Mouse (Mus musculus): ENCODE results near the gene Cog5. TPM values are rescaled to one million over a fixed set of nuclear protein-coding genes. Genes with fewer than 3 reads are reported as not detected.

Cog5 gene
- total RNA-seq, 2 experiments from 2014 or later: 29.2 to 31.7 TPM

DNA sequence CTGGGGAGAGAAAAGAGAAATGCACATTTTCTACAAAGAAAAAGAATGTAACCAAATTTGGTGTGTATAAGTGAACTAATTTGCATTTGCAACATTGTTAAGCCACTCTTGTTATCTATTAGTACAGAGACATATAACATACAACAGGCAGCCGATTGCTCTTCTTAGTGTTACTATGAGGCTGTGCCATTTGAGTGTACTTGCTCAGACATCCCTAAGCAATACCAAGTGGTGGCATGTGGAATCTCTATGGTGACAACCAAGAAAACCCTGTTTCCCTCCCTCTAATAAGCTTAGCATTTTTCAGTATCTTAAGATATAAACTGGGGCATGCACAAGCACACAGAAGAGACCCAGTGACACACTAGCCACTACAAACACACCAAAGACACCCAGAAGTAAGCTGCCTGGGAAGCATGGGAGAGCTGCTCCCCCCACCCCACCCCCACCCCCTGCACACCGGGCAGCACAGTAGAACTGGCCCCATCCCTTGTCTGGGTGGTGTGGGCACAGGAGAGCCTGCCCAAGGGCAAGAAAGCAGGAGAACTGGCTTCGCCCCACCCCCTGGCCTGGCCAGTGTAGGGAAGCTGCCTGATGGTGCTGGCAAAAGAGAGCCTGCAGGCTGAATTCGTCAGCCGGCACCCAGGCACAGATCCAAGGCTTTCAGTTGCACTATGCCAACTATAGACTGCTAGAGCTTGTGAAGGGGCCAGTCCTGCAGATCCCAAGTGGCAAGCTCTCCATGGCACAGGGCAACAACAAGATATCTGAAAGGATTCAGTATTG, 194.2 kb downstream of the Cog5 start:
- intact Hi-C loops (cut with DNase I): loop anchor here (5.0 kb wide), 1 partner anchor 78 kb away; no protein-coding TSS in a partner anchor
- Histone ChIP-seq H3K4me3 (no peak overlapping the region), H3K27ac (peak overlapping the region; percentile 64)
- TF ChIP-seq CTCF (IDR thresholded peaks at IDR 0.05): no peak
- peak; percentile 87 for DNase-seq

DNA sequence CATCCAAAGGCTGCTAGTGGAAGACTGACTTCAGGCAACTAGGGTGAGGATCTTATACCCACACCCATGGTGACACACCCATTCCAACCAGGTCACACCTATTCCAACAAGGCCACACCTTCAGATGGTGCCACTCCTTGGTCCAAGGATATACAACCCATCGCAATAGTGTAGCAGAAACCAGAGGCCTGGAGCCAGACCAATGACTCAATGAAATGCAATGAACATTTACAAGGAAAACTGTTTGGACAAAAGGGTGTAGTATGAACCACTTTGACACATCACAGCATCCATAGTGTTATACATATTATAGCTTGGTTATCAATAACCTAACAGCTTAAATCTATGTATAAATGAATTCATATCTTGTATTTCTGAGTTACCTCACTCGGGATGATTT, 194.9 kb downstream of the Cog5 start:
- H3K27ac ChIP-seq: no peak overlapping the region
- no peak overlapping the region for H3K4me3 ChIP-seq
- no peak for TF ChIP-seq CTCF (IDR thresholded peaks at IDR 0.05)
- no peak for DNase-seq
- intact Hi-C loops (cut with DNase I): loop anchor here (5.0 kb wide), 1 partner anchor 78 kb away; no protein-coding TSS in a partner anchor

DNA sequence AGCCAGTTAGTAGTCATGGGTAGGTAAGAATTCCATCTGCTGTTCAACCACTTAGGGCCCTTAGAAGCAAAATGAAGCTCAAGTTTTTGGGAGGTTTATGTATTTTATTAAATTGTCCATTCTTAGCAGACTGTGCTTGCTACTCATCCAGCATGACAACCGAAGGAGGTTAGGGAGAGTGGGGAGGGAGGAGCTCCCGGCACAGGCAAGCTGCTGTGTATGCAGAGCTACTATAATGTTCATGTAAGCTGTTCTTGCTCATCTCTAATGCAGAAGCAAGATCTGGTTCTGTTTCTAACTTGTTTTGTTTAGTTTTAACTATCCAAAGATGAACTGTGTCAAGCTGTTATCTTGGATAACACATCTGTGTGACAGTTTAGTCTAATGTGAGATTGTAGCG, 199.4 kb downstream of the Cog5 start:
- TF ChIP-seq CTCF (IDR thresholded peaks at IDR 0.05): no peak
- H3K27ac ChIP-seq: no peak overlapping the region
- intact Hi-C loops (cut with DNase I): no loop called here
- no peak for DNase-seq
- H3K4me3 ChIP-seq: no peak overlapping the region

DNA sequence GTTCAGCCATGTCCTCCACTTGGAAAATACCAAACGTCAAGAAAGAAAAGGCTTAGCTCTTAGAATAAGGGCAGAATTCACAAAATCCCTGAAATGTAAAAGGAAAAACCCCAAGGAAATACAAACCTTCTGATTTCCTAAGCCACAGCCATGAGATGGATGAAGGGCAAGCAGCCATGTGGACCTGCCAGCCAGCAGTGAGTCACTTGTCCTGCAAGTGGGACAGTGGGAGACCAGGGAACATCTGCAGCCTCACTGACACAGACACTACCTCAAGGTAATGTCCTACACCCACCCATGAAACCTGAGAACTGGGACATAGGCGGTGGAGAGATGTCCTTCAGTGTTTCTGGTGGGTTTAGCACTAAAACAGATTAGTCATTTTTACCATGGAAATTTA, 200.1 kb downstream of the Cog5 start:
- TF ChIP-seq CTCF (IDR thresholded peaks at IDR 0.05): no peak
- intact Hi-C loops (cut with DNase I): no loop called here
- H3K27ac ChIP-seq: no peak overlapping the region
- peak; percentile 44 for DNase-seq
- H3K4me3 ChIP-seq: no peak overlapping the region

DNA sequence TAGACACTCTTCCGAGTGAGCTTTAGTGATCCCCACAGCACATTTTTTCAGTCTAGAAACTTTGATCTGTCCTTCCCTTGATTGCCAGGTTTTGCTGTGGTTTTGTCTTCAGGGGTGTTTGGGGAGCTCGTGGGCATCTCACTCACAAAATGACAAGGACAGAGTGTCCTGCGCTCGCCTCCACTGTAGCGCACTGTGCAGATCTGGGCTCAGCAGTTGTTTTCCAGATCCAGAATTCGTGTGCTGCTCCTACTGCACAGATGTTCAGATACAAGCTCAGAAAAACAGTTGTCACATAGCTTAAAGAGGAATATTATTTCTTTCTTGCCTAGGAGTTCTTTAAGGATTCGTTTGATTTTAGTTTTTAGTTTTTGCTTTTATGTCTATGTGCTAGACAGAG, 203.1 kb downstream of the Cog5 start:
- no peak for TF ChIP-seq CTCF (IDR thresholded peaks at IDR 0.05)
- Histone ChIP-seq H3K27ac (no peak overlapping the region), H3K4me3 (no peak overlapping the region)
- DNase-seq: no peak
- intact Hi-C loops (cut with DNase I): no loop called here

DNA sequence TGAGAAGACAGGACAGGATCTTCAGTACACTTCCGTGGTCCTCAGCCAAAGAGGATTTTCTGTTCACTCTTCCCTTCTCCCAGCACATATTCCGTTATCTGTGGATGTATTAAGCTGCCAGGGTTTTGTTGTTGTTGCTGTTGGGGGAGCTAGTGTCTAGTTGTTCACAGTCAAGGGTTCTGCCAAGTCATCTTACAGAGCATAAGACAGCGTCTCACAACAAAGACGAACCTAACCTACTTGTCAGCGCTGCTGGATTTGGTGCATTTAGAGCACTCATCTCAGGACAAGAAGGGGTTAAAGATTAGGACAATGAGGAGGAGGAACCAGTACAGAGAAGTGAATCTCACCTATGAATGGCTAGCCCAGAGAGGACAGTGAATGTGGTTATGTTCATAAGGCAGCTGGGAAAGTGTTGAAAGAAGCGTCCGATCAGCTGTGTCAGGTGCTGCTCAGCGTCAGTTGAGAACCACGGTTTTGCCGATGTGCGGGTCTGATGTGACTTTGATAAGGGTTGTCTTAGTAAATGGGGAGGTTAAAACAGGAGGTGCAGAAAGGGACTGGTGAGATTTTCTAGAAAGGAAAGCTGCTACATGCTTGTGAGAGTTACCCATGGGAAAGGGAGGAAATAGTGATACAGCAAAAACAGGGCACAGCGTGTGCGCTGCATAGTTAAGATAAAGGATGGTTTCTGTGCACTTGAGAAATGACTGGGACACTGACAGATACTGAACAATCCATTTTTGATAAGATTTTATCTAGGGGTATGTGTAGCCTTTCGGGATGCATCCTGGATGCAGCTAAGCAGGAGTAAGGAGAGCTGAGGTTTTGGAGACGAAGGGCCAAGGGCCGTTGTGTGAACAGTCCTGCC, 208.2 kb downstream of the Cog5 start:
- no peak for DNase-seq
- no peak overlapping the region for H3K27ac ChIP-seq
- TF ChIP-seq CTCF (IDR thresholded peaks at IDR 0.05): no peak
- intact Hi-C loops (cut with DNase I): no loop called here
- no peak overlapping the region for H3K4me3 ChIP-seq

DNA sequence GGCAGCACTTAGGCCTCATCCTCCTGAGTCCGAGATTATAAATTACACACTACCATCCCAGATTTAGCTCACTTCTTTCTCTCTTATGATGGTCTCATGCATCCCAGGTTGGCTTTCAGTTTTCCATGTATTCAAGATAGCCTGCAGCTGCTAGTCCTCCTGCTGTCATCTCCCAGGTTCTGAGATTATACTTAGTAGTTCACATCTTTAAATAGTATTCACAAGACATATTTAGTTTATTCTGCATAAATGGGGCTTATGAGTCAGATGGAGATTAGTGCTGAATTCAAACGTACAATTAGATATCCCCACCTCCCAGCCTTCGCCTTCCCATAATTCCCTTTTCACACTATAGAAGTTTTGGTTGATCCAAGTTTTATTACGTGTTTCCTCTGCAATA, 222.1 kb downstream of the Cog5 start:
- H3K27ac ChIP-seq: no peak overlapping the region
- no peak for DNase-seq
- no peak for TF ChIP-seq CTCF (IDR thresholded peaks at IDR 0.05)
- intact Hi-C loops (cut with DNase I): no loop called here
- no peak overlapping the region for H3K4me3 ChIP-seq

DNA sequence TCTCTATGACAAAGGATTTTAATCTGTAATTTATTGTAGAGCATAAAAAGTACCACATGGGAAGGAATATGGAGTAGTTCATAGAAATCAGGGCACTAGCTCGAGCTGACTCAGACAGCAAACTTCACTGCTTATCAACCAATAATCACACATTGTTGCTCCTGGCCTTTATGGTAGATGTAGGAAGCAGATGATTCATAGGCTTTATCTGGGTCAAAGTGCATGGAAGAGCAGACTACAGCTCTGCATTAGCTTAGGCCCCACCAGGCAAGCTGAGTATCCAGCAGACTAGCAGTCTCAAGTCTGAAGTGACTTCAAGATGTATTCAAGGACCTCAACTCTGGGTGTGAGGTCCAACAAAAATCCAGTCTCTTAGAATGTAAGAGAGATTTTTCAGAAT, 228.1 kb downstream of the Cog5 start:
- DNase-seq: no peak
- Histone ChIP-seq H3K4me3 (no peak overlapping the region), H3K27ac (no peak overlapping the region)
- no peak for TF ChIP-seq CTCF (IDR thresholded peaks at IDR 0.05)
- intact Hi-C loops (cut with DNase I): no loop called here

DNA sequence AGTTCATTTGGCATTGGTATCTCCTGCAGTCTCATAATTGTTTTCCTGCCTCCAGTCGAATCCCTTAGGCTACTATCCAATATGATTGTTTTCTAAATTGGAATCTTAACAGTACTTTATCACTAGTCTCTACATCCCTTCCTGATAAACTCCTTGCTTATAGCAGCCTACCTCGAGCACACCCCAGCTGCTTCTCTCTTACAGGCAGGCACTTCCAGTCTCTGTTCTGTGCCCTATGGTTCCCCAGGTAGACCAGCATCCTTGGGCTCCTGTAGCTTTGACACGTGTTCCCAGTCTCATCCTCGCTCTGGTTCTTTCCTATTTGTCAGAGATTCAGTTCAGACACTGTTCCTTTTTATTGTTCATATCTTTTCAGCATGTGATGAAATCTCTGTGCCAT, 229.7 kb downstream of the Cog5 start:
- H3K27ac ChIP-seq: no peak overlapping the region
- no peak for DNase-seq
- intact Hi-C loops (cut with DNase I): no loop called here
- no peak overlapping the region for H3K4me3 ChIP-seq
- TF ChIP-seq CTCF (IDR thresholded peaks at IDR 0.05): no peak

DNA sequence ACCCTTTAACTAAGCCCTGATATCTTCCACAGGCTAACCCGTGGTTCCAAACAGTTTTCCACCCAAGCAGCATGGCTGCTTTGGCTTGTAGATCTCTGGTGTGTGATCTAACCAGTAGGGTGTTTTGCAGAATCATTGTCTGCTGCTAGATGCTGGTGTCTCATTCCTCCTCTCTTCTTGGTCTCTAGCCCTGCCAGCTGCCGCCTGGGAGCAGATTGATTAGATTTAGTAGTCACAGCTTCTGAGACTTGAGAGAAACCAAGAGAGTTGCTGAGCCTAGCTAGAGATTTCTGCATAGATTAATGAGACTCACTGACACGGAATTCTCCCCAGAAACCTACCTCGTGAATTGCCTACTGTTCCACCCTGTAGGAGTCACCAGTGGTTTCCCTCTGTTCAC, 230.4 kb downstream of the Cog5 start:
- DNase-seq: no peak
- intact Hi-C loops (cut with DNase I): no loop called here
- no peak overlapping the region for H3K4me3 ChIP-seq
- no peak for TF ChIP-seq CTCF (IDR thresholded peaks at IDR 0.05)
- no peak overlapping the region for H3K27ac ChIP-seq

DNA sequence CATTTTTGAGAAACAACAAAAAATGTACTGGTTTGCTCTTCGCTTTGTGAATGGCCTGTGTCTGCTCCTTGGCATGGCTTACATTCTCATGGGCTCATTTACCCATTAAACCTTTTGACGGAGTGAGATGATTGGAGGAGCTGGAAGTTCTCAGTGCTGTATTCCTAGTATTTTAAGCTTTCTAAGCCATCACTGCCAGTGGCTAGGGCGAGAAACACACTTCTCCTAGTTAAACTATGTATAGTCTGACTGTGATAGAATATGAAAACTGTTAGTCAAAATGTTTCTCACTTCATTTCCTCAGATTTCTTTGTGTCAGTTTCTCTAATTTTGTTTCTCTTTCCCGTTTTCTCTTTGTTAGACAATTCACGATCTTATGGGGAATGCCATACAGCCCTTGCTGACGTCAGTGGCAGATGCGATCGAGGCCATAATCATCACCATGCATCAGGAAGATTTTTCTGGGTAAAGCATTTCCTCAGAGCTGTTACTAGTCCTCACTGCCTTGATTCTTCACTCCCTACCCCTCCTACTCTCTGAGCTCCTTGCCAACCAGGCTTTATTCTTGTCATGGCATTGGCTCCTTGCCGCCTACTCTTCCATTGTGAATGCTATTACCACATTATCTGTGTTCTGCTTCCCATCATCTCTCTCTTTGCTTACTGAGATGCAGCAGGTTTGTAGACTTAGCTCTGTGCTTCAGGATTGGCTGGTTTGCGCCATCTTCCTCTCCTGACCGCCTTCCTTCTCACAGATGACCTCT, 231.4 kb downstream of the Cog5 start:
- TF ChIP-seq CTCF (IDR thresholded peaks at IDR 0.05): no peak
- no peak for DNase-seq
- Histone ChIP-seq H3K27ac (no peak overlapping the region), H3K4me3 (no peak overlapping the region)
- intact Hi-C loops (cut with DNase I): no loop called here

DNA sequence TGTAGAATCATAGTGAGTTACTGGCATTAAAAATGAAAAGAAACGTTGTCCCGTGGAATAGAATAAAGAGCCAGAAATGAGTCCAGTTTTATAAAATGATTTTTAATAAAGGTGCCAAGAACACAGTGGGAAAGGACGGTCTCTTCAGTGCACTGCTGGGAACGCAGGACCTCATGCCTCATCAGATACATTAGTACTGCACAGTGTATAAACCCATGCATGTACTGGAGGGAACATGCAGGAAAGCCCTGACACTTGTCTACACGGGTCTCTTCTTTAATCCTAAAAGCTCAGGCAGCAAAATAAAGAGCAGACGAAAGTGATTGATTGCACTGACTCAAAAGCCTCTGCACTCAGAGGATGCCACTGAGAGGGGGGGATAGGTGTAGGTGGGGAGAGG, 236.0 kb downstream of the Cog5 start:
- Histone ChIP-seq H3K27ac (no peak overlapping the region), H3K4me3 (no peak overlapping the region)
- intact Hi-C loops (cut with DNase I): no loop called here
- TF ChIP-seq CTCF (IDR thresholded peaks at IDR 0.05): no peak
- DNase-seq: no peak

DNA sequence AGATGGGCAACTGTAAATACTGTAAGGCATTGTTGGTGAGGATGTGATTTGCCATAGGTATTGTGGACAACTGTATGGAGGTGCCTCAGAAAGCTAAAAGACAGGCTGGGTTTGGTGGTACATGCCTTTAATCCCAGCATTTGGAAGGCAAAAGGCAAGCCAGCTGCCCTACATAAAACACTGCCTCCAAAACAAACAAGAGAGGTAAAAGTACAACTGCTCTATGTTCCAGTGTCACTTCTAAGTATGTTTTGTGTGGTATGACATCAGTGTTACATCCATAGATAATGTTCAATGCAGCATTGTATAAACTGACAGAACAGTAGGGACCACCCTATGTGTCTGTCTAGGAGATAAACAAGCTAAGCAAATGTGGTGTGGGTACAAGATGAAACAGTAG, 237.4 kb downstream of the Cog5 start:
- no peak overlapping the region for H3K4me3 ChIP-seq
- DNase-seq: no peak
- no peak for TF ChIP-seq CTCF (IDR thresholded peaks at IDR 0.05)
- intact Hi-C loops (cut with DNase I): no loop called here
- 0 out of 2 replicates have a peak overlapping the region, but pooled peaks have one; percentile 5 for H3K27ac ChIP-seq
